Mouse (Mus musculus): ENCODE data around the gene Foxn3. TPM values are rescaled to one million over a fixed set of nuclear protein-coding genes. Genes with fewer than 3 reads are reported as not detected.

The Foxn3 gene
- total RNA-seq, 2 experiments from 2014 or later, result 58.2 to 106 TPM

GRCm38 (mm10) chr12:99474176-99474575, 89.2 kb downstream of the Foxn3 start:
- ATAC-seq (replicated peaks; ENCODE audit: low FRiP score, poor library complexity, severe bottlenecking), result no peak

- no peak for ATAC-seq (replicated peaks; ENCODE audit: low FRiP score, poor library complexity, severe bottlenecking)
Observed at GRCm38 (mm10) chr12:99473406-99474133, 89.8 kb downstream of the Foxn3 start.

GRCm38 (mm10) chr12:99471431-99471830, 92.0 kb downstream of the Foxn3 start:
- ATAC-seq (replicated peaks; ENCODE audit: low FRiP score, poor library complexity, severe bottlenecking), result no peak

- peak; percentile 45 for ATAC-seq (replicated peaks; ENCODE audit: low FRiP score, poor library complexity, severe bottlenecking)
Observed at GRCm38 (mm10) chr12:99467884-99468311, 95.5 kb downstream of the Foxn3 start.

GRCm38 (mm10) chr12:99467256-99467883, 96.0 kb downstream of the Foxn3 start:
- no peak; the same call in 1 of the 2 replicates for ATAC-seq (replicated peaks; ENCODE audit: low FRiP score, poor library complexity, severe bottlenecking)

GRCm38 (mm10) chr12:99466426-99466825, 97.0 kb downstream of the Foxn3 start:
- no peak for ATAC-seq (replicated peaks; ENCODE audit: low FRiP score, poor library complexity, severe bottlenecking)

GRCm38 (mm10) chr12:99464291-99464690, 99.1 kb downstream of the Foxn3 start:
- ATAC-seq (replicated peaks; ENCODE audit: low FRiP score, poor library complexity, severe bottlenecking), result no peak

GRCm38 (mm10) chr12:99462846-99463245, 100.5 kb downstream of the Foxn3 start:
- ATAC-seq (replicated peaks; ENCODE audit: low FRiP score, poor library complexity, severe bottlenecking), result no peak

GRCm38 (mm10) chr12:99462302-99462701, 101.1 kb downstream of the Foxn3 start:
- ATAC-seq (replicated peaks; ENCODE audit: low FRiP score, poor library complexity, severe bottlenecking), result no peak

- peak; percentile 92 for ATAC-seq (replicated peaks; ENCODE audit: low FRiP score, poor library complexity, severe bottlenecking)
Observed at GRCm38 (mm10) chr12:99457521-99458205, 105.7 kb downstream of the Foxn3 start.

GRCm38 (mm10) chr12:99455580-99455979, 107.8 kb downstream of the Foxn3 start:
- no peak for ATAC-seq (replicated peaks; ENCODE audit: low FRiP score, poor library complexity, severe bottlenecking)

GRCm38 (mm10) chr12:99454394-99454793, 109.0 kb downstream of the Foxn3 start:
- ATAC-seq (replicated peaks; ENCODE audit: low FRiP score, poor library complexity, severe bottlenecking), result no peak

- ATAC-seq (replicated peaks; ENCODE audit: low FRiP score, poor library complexity, severe bottlenecking), result no peak
Observed at GRCm38 (mm10) chr12:99453797-99454196, 109.6 kb downstream of the Foxn3 start.

GRCm38 (mm10) chr12:99450076-99450475, 113.3 kb downstream of the Foxn3 start:
- ATAC-seq (replicated peaks; ENCODE audit: low FRiP score, poor library complexity, severe bottlenecking), result no peak

- no peak for ATAC-seq (replicated peaks; ENCODE audit: low FRiP score, poor library complexity, severe bottlenecking)
Observed at GRCm38 (mm10) chr12:99447791-99448190, 115.6 kb downstream of the Foxn3 start.

- ATAC-seq (replicated peaks; ENCODE audit: low FRiP score, poor library complexity, severe bottlenecking), result no peak
Observed at GRCm38 (mm10) chr12:99445018-99445674, 118.2 kb downstream of the Foxn3 start.

- ATAC-seq (replicated peaks; ENCODE audit: low FRiP score, poor library complexity, severe bottlenecking), result no peak
Observed at GRCm38 (mm10) chr12:99442819-99443218, 120.6 kb downstream of the Foxn3 start.

GRCm38 (mm10) chr12:99440953-99441352, 122.4 kb downstream of the Foxn3 start:
- no peak for ATAC-seq (replicated peaks; ENCODE audit: low FRiP score, poor library complexity, severe bottlenecking)

GRCm38 (mm10) chr12:99440022-99440421, 123.4 kb downstream of the Foxn3 start:
- no peak for ATAC-seq (replicated peaks; ENCODE audit: low FRiP score, poor library complexity, severe bottlenecking)

GRCm38 (mm10) chr12:99435189-99435588, 128.2 kb downstream of the Foxn3 start:
- ATAC-seq (replicated peaks; ENCODE audit: low FRiP score, poor library complexity, severe bottlenecking), result no peak
